Mouse (Mus musculus): Measurements from ENCODE around the gene Pygo2. TPM values are rescaled to one million over a fixed set of nuclear protein-coding genes. Genes with fewer than 3 reads are reported as not detected.
A peak's percentile ranks its signal among the peaks of the same experiment; 100 is the strongest.

Pygo2 gene
- polyA plus RNA-seq, 1 experiment from 2014 or later: 24.8 TPM

DNA sequence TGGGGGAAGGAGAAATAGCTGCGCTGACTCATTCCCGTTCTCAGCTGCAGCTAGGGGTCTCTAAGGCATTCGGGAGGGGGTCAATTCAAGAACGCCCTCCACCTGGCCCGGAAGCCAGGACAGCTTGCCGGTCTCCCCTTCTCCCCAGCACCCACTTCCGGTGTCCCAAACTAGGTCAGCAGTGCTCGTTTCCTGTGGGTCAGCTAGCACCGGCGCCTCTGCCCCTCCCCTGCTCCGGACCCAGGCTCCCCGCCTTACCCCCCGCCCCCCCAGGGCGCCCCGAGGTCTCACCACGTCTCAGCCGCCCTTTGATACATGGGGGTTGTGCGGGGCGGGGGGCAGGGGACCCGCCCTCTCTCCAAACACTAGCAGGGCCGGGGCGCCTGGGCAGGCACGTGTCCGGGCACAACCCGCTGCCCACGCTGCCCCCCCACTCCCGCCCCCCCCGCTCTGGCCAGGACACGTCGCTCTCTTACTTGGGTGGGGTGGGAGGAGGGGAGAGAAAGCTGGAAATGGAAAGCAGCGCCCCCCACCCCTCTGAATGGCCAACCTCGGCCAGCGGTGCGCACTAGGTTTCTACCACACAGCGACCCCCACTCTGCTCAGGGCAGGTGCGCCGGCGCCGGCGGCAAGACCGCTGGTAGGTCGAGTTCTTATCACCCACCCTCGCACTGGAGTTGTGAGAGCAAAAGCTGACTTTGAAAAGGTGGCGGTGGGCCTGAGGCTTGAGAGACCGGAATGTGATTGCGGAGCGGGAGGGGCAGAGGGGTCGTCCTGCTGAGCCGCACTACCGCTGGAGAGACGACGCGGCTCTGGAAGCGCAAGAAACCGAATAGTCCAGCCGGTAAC, 38.1 kb upstream of the Pygo2 start:
- Histone ChIP-seq H3K9me3 (ENCODE audit: control insufficient read depth, low read length) (no peaks in the 10 kb centered on the region), H3K4me2 (ENCODE audit: low read depth, low read length) (peak overlapping the region; percentile 94), H3K27me3 (replicated peaks; ENCODE audit: control insufficient read depth, insufficient read depth, low read length) (no peaks in the 10 kb centered on the region), H3K4me1 (ENCODE audit: control insufficient read depth, insufficient read depth, low read length) (peaks cover 49% of the 10 kb centered on the region), H3K27ac (ENCODE audit: low read length) (peak overlapping the region; percentile 99), H3K36me3 (ENCODE audit: control insufficient read depth, insufficient read depth, low read length) (no peaks in the 10 kb centered on the region), H3K4me3 (ENCODE audit: low read length) (peak overlapping the region; percentile 77), H3K9ac (ENCODE audit: low read depth, low read length) (peak overlapping the region; percentile 85)
- under 1% methylated on average over 56 of the region's 56 CpGs for WGBS
- ATAC-seq: no peak

DNA sequence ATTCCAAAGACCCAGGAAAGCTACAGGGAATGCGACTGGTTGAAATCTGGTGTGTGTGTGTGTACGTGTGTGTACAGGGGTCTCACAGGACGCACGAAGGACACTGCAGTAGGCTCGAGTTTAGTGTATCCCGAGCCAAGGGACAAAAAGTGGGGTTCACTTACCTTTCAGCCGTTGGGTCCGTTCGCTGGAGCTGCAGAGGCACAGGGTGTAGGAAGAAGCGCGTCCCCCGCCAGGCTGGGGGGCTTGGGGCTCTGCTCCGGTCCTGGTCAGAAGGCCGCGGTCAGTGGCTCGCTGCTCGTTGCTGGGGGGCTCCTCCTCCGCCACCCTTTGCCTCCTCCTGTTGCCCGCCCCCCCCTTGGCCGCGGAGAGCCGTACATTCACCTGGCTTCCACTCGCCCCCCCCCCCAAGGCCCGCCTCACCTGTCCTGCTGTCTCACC, 37.1 kb upstream of the Pygo2 start:
- ATAC-seq: no peak

GRCm38 (mm10) chr3:89393605-89394004, 36.4 kb upstream of the Pygo2 start:
- Histone ChIP-seq H3K4me2 (ENCODE audit: low read depth, low read length) (peak overlapping the region; percentile 99), H3K4me1 (ENCODE audit: control insufficient read depth, insufficient read depth, low read length) (peaks cover 45% of the 10 kb centered on the region), H3K4me3 (ENCODE audit: low read length) (peak overlapping the region; percentile 77), H3K36me3 (ENCODE audit: control insufficient read depth, insufficient read depth, low read length) (no peaks in the 10 kb centered on the region), H3K27ac (ENCODE audit: low read length) (peak overlapping the region; percentile 97), H3K9me3 (ENCODE audit: control insufficient read depth, low read length) (no peaks in the 10 kb centered on the region), H3K9ac (ENCODE audit: low read depth, low read length) (peak overlapping the region; percentile 85), H3K27me3 (replicated peaks; ENCODE audit: control insufficient read depth, insufficient read depth, low read length) (no peaks in the 10 kb centered on the region)
- 0% methylated on average over 15 of the region's 15 CpGs for WGBS
- ATAC-seq: peak; percentile 87

More for the DNA sequence above, 37.1 kb upstream of the Pygo2 start:
- Histone ChIP-seq H3K36me3 (ENCODE audit: control insufficient read depth, insufficient read depth, low read length) (no peaks in the 10 kb centered on the region), H3K4me3 (ENCODE audit: low read length) (peak overlapping the region; percentile 77), H3K27me3 (replicated peaks; ENCODE audit: control insufficient read depth, insufficient read depth, low read length) (no peaks in the 10 kb centered on the region), H3K9ac (ENCODE audit: low read depth, low read length) (peak overlapping the region; percentile 85), H3K4me1 (ENCODE audit: control insufficient read depth, insufficient read depth, low read length) (peaks cover 45% of the 10 kb centered on the region), H3K9me3 (ENCODE audit: control insufficient read depth, low read length) (no peaks in the 10 kb centered on the region), H3K4me2 (ENCODE audit: low read depth, low read length) (peak overlapping the region; percentile 94), H3K27ac (ENCODE audit: low read length) (peak overlapping the region; percentile 99)
- WGBS: under 1% methylated on average over 21 of the region's 24 CpGs

- under 1% methylated on average over 40 of the region's 42 CpGs for WGBS
- peaks cover 40% of the 10 kb centered on the region for H3K4me1 ChIP-seq (ENCODE audit: control insufficient read depth, insufficient read depth, low read length)
- no peaks in the 10 kb centered on the region for H3K36me3 ChIP-seq (ENCODE audit: control insufficient read depth, insufficient read depth, low read length)
These were observed 35.8 kb upstream of the Pygo2 start, which contains the start of gene Zbtb7b for GRCm38 (mm10) chr3:89394006-89394893. Gene Zbtb7b (minus strand): TSS chr3:89394776.

GRCm38 (mm10) chr3:89394894-89395256, 35.1 kb upstream of the Pygo2 start:
- Histone ChIP-seq H3K27ac (ENCODE audit: low read length) (peak overlapping the region; percentile 97), H3K27me3 (replicated peaks; ENCODE audit: control insufficient read depth, insufficient read depth, low read length) (no peaks in the 10 kb centered on the region), H3K9me3 (ENCODE audit: control insufficient read depth, low read length) (no peaks in the 10 kb centered on the region), H3K9ac (ENCODE audit: low read depth, low read length) (peak overlapping the region; percentile 85), H3K4me1 (ENCODE audit: control insufficient read depth, insufficient read depth, low read length) (peaks cover 34% of the 10 kb centered on the region), H3K4me3 (ENCODE audit: low read length) (peak overlapping the region; percentile 77), H3K4me2 (ENCODE audit: low read depth, low read length) (peak overlapping the region; percentile 99), H3K36me3 (ENCODE audit: control insufficient read depth, insufficient read depth, low read length) (no peaks in the 10 kb centered on the region)
- ATAC-seq: peak; percentile 41
- under 1% methylated on average over 12 of the region's 12 CpGs for WGBS

More at GRCm38 (mm10) chr3:89394006-89394893, 35.8 kb upstream of the Pygo2 start, which contains the start of gene Zbtb7b:
- Histone ChIP-seq H3K4me3 (ENCODE audit: low read length) (peak within 1 kb of the TSS; percentile 77), H3K4me2 (ENCODE audit: low read depth, low read length) (peak within 1 kb of the TSS; percentile 99), H3K27me3 (replicated peaks; ENCODE audit: control insufficient read depth, insufficient read depth, low read length) (no peaks in the 10 kb centered on the region), H3K27ac (ENCODE audit: low read length) (peak within 1 kb of the TSS; percentile 97), H3K9me3 (ENCODE audit: control insufficient read depth, low read length) (no peaks in the 10 kb centered on the region), H3K9ac (ENCODE audit: low read depth, low read length) (peak within 1 kb of the TSS; percentile 85)
- ATAC-seq: peak; percentile 68

DNA sequence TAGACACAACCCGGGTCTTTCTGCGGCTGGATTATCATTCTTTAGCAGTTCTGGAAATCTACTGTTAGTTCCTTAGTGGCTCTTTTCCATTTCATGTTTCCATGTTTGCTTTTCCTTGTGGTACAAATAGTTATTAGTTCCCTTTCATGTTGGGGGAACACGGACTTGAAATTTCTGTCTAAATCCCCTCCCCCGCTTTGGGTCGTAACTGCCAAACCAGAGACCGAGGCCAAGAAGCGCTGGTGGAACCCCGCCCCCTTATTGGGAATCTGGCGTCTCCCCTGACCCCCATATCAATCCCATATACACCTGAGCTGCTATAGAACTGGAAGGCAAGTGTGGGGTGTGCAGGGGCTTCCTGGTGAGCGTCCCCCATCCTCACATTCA, 34.6 kb upstream of the Pygo2 start:
- H3K4me1 ChIP-seq (ENCODE audit: control insufficient read depth, insufficient read depth, low read length): peaks cover 29% of the 10 kb centered on the region
- peak overlapping the region; percentile 99 for H3K4me2 ChIP-seq (ENCODE audit: low read depth, low read length)
- H3K9me3 ChIP-seq (ENCODE audit: control insufficient read depth, low read length): no peaks in the 10 kb centered on the region
- peak overlapping the region; percentile 78 for H3K9ac ChIP-seq (ENCODE audit: low read depth, low read length)
- ATAC-seq: no peak
- peak overlapping the region; percentile 97 for H3K27ac ChIP-seq (ENCODE audit: low read length)
- WGBS: 3% methylated on average over 10 of the region's 10 CpGs
- no peaks in the 10 kb centered on the region for H3K27me3 ChIP-seq (replicated peaks; ENCODE audit: control insufficient read depth, insufficient read depth, low read length)
- H3K4me3 ChIP-seq (ENCODE audit: low read length): peak overlapping the region; percentile 77
- H3K36me3 ChIP-seq (ENCODE audit: control insufficient read depth, insufficient read depth, low read length): no peaks in the 10 kb centered on the region

DNA sequence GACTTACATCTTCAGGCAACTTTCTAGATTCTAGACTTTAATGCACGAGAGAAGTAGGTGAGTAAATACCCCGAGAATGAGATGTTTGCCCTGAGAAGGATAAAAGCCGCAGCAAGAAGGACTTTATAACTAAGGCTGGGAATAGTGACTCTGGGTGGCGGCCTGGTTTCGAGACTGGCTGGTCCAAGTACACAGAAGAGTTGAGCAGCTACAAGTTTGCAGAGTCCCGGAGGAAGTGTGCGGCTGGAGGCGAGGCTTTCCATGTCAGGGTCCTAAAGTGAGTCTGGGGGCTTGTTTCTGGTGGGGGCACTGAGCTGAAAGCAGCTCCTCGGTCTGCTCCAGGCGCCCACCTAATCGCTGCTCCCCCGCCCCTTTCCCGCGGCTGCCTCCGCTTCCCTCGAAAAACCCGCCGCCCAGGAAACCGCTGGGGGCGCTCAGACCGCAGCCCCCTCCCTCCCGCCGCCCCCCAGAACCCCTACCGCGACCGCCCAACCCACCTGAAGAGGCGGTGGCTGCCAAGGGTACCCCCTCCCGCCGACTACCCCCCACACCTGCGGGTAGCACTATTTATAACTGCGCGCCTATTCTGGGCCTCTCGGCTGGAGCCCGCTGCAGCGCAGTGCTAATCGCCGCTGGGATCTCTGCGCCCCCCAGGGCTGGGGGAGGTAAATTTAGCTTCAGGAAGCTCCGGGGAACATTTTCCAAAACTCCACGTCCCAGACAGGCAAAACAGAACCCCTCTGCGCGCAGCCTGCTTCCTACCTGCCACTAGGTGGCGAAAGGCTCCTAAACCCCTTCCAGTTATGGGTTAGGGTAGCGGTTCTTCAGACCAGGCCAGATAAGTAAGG, 34.0 kb upstream of the Pygo2 start:
- H3K27ac ChIP-seq (ENCODE audit: low read length): peak overlapping the region; percentile 97
- no peak for ATAC-seq
- no peaks in the 10 kb centered on the region for H3K9me3 ChIP-seq (ENCODE audit: control insufficient read depth, low read length)
- WGBS: under 1% methylated on average over 40 of the region's 44 CpGs
- H3K9ac ChIP-seq (ENCODE audit: low read depth, low read length): peak overlapping the region; percentile 78
- H3K27me3 ChIP-seq (replicated peaks; ENCODE audit: control insufficient read depth, insufficient read depth, low read length): no peaks in the 10 kb centered on the region
- peak overlapping the region; percentile 99 for H3K4me2 ChIP-seq (ENCODE audit: low read depth, low read length)
- no peaks in the 10 kb centered on the region for H3K36me3 ChIP-seq (ENCODE audit: control insufficient read depth, insufficient read depth, low read length)
- peak overlapping the region; percentile 77 for H3K4me3 ChIP-seq (ENCODE audit: low read length)
- H3K4me1 ChIP-seq (ENCODE audit: control insufficient read depth, insufficient read depth, low read length): peaks cover 22% of the 10 kb centered on the region

GRCm38 (mm10) chr3:89396654-89397005, 33.4 kb upstream of the Pygo2 start:
- peak overlapping the region; percentile 97; the same call in 1 of the 2 replicates for H3K27ac ChIP-seq (ENCODE audit: low read length)

More at GRCm38 (mm10) chr3:89396654-89397005, 33.4 kb upstream of the Pygo2 start:
- Histone ChIP-seq H3K9me3 (ENCODE audit: control insufficient read depth, low read length) (no peaks in the 10 kb centered on the region), H3K9ac (ENCODE audit: low read depth, low read length) (peak overlapping the region; percentile 78), H3K4me1 (ENCODE audit: control insufficient read depth, insufficient read depth, low read length) (peaks cover 16% of the 10 kb centered on the region), H3K4me2 (ENCODE audit: low read depth, low read length) (peak overlapping the region; percentile 99), H3K36me3 (ENCODE audit: control insufficient read depth, insufficient read depth, low read length) (no peaks in the 10 kb centered on the region), H3K4me3 (ENCODE audit: low read length) (peak overlapping the region; percentile 77), H3K27me3 (replicated peaks; ENCODE audit: control insufficient read depth, insufficient read depth, low read length) (no peaks in the 10 kb centered on the region)
- ATAC-seq: no peak
- WGBS: 2% methylated on average over 4 of the region's 4 CpGs

All from intestine, embryonic 16.5 days (tissue).